Mouse (Mus musculus): ENCODE data around the gene Gstm2. TPM values are rescaled to one million over a fixed set of nuclear protein-coding genes. Genes with fewer than 3 reads are reported as not detected.

The Gstm2 gene
- polyA plus RNA-seq (2012; rRNA removed), result 44.0 and 51.0 TPM in 2 replicates
- polyA plus RNA-seq (2014; fragmentation: Nextera tagmentation; extraction: Ambion mirVana), result 56.7 and 61.0 TPM in 2 replicates

GRCm38 (mm10) chr3:107986041-107986562, at the start of gene Gstm2:
Gstm2 (minus strand) TSS chr3:107986453.
- no peak for TF ChIP-seq POLR2A (IDR thresholded peaks at IDR 0.05; ENCODE audit: borderline replicate concordance, extremely low read depth, insufficient read depth, insufficient read length)
- H3K27ac ChIP-seq (replicated peaks; ENCODE audit: low read depth, low read length), result no peak within 1 kb of the TSS
- peak; percentile 73 for ATAC-seq (ENCODE audit: low FRiP score, low read depth)
- H3K4me3 ChIP-seq (replicated peaks; ENCODE audit: low read length), result peak within 1 kb of the TSS; percentile 20
- H3K4me2 ChIP-seq (replicated peaks; ENCODE audit: low read depth, low read length, severe bottlenecking), result peak within 1 kb of the TSS; percentile 32
- DNase-seq (ENCODE audit: low spot score), result peak; percentile 62
- no peaks in the 10 kb centered on the region for H3K9me3 ChIP-seq (ENCODE audit: control insufficient read depth, low read length)
- H3K36me3 ChIP-seq (ENCODE audit: control insufficient read depth, insufficient read depth, low read length), result no peaks in the 10 kb centered on the region
- H3K27me3 ChIP-seq (ENCODE audit: control insufficient read depth, insufficient read depth, low read length), result no peaks in the 10 kb centered on the region
- no peak within 1 kb of the TSS for H3K9ac ChIP-seq (ENCODE audit: low read depth, low read length, severe bottlenecking)
- 42% methylated on average over 8 of the region's 8 CpGs for WGBS
- H3K4me1 ChIP-seq (ENCODE audit: control insufficient read depth, insufficient read depth, low read length), result no peaks in the 10 kb centered on the region

- DNase-seq (ENCODE audit: low spot score) (no peak), ATAC-seq (ENCODE audit: low FRiP score, low read depth) (no peak)
- Histone ChIP-seq H3K4me3 (replicated peaks; ENCODE audit: low read length) (no peak overlapping the region), H3K4me2 (replicated peaks; ENCODE audit: low read depth, low read length, severe bottlenecking) (no peak overlapping the region), H3K36me3 (ENCODE audit: control insufficient read depth, insufficient read depth, low read length) (no peaks in the 10 kb centered on the region), H3K9me3 (ENCODE audit: control insufficient read depth, low read length) (no peaks in the 10 kb centered on the region), H3K27me3 (ENCODE audit: control insufficient read depth, insufficient read depth, low read length) (no peaks in the 10 kb centered on the region), H3K4me1 (ENCODE audit: control insufficient read depth, insufficient read depth, low read length) (no peaks in the 10 kb centered on the region), H3K9ac (ENCODE audit: low read depth, low read length, severe bottlenecking) (no peak overlapping the region), H3K27ac (replicated peaks; ENCODE audit: low read depth, low read length) (no peak overlapping the region)
- no peak for TF ChIP-seq POLR2A (IDR thresholded peaks at IDR 0.05; ENCODE audit: borderline replicate concordance, extremely low read depth, insufficient read depth, insufficient read length)
- WGBS, result 81% methylated on average over 5 of the region's 5 CpGs
These were observed 46.9 kb upstream of the Gstm2 start for GRCm38 (mm10) chr3:108033156-108033555.

DNA sequence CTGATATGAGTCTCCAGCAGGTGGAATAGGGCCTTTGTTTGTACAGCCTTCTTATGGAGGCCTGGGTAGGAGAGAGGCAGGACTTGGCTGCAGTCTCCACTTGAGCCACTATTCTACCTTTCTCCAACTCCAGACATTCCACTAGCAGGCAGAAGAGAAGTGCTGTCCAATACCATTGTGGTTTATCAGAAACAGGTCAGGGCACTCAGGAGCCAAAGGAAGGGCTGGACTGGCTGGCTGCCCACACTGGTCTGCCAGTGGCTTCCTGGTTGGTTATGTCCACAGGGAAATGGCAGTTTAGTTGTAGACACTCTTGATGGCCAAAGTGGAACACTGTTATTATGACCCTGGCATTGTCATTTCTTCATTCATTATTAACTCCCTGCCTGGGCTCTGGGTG, 45.9 kb upstream of the Gstm2 start:
- ATAC-seq (ENCODE audit: low FRiP score, low read depth) (no peak), DNase-seq (ENCODE audit: low spot score) (no peak)
- H3K4me3 ChIP-seq (replicated peaks; ENCODE audit: low read length), result no peak overlapping the region
- no peak overlapping the region for H3K27ac ChIP-seq (replicated peaks; ENCODE audit: low read depth, low read length)
- H3K4me2 ChIP-seq (replicated peaks; ENCODE audit: low read depth, low read length, severe bottlenecking), result no peak overlapping the region
- H3K4me1 ChIP-seq (ENCODE audit: control insufficient read depth, insufficient read depth, low read length), result no peaks in the 10 kb centered on the region
- H3K27me3 ChIP-seq (ENCODE audit: control insufficient read depth, insufficient read depth, low read length), result no peaks in the 10 kb centered on the region
- H3K9me3 ChIP-seq (ENCODE audit: control insufficient read depth, low read length), result no peaks in the 10 kb centered on the region
- no peaks in the 10 kb centered on the region for H3K36me3 ChIP-seq (ENCODE audit: control insufficient read depth, insufficient read depth, low read length)
- H3K9ac ChIP-seq (ENCODE audit: low read depth, low read length, severe bottlenecking), result no peak overlapping the region
- no peak for TF ChIP-seq POLR2A (IDR thresholded peaks at IDR 0.05; ENCODE audit: borderline replicate concordance, extremely low read depth, insufficient read depth, insufficient read length)

DNA sequence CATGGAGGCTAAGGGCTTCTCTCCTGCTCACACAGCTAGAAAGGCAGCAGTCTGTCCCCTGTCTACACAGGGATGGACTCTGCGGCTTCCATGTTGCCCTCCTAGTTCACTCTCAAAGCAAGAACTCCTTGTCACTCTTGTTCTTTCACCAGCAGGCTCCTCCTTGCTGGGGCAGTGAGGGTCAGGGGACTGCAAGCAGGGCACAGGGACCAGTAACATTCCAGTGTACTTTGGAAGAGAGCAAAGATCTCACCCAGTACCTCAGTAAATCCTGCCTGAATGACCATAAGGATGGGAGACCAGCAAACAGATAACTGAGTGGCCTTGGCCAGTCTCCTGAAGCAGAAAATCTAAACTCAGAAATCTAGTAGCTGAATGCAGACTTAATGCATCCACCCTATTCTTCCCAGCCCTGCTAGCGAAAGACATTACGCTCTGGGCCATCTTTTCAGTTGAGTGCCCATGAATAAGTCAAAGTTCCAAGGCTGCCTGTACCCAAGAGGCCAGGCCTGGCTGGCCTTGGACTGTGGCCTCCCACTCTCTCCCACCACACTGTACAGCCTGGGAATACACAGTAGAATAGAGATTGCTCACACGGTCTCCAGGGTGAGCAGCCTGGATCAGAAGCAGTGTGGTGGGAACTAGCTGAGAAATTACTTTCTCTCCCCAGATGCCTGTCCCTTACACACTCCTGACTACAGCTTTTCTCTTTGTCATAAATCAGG, 42.5 kb upstream of the Gstm2 start:
- Histone ChIP-seq H3K4me3 (replicated peaks; ENCODE audit: low read length) (no peak overlapping the region), H3K9me3 (ENCODE audit: control insufficient read depth, low read length) (no peaks in the 10 kb centered on the region), H3K4me2 (replicated peaks; ENCODE audit: low read depth, low read length, severe bottlenecking) (no peak overlapping the region), H3K9ac (ENCODE audit: low read depth, low read length, severe bottlenecking) (no peak overlapping the region), H3K27me3 (ENCODE audit: control insufficient read depth, insufficient read depth, low read length) (no peaks in the 10 kb centered on the region), H3K36me3 (ENCODE audit: control insufficient read depth, insufficient read depth, low read length) (no peaks in the 10 kb centered on the region), H3K4me1 (ENCODE audit: control insufficient read depth, insufficient read depth, low read length) (no peaks in the 10 kb centered on the region), H3K27ac (replicated peaks; ENCODE audit: low read depth, low read length) (no peak overlapping the region)
- no peak for TF ChIP-seq POLR2A (IDR thresholded peaks at IDR 0.05; ENCODE audit: borderline replicate concordance, extremely low read depth, insufficient read depth, insufficient read length)
- ATAC-seq (ENCODE audit: low FRiP score, low read depth) (no peak), DNase-seq (ENCODE audit: low spot score) (no peak)
- WGBS, result 86% methylated on average over 4 of the region's 4 CpGs

- ATAC-seq (ENCODE audit: low FRiP score, low read depth), result no peak
- Histone ChIP-seq H3K27ac (replicated peaks; ENCODE audit: low read depth, low read length) (no peak overlapping the region), H3K4me3 (replicated peaks; ENCODE audit: low read length) (no peak overlapping the region), H3K27me3 (ENCODE audit: control insufficient read depth, insufficient read depth, low read length) (no peaks in the 10 kb centered on the region), H3K36me3 (ENCODE audit: control insufficient read depth, insufficient read depth, low read length) (no peaks in the 10 kb centered on the region), H3K4me2 (replicated peaks; ENCODE audit: low read depth, low read length, severe bottlenecking) (no peak overlapping the region), H3K9ac (ENCODE audit: low read depth, low read length, severe bottlenecking) (no peak overlapping the region), H3K9me3 (ENCODE audit: control insufficient read depth, low read length) (no peaks in the 10 kb centered on the region), H3K4me1 (ENCODE audit: control insufficient read depth, insufficient read depth, low read length) (no peaks in the 10 kb centered on the region)
- 88% methylated on average over 1 of the region's 1 CpGs for WGBS
- TF ChIP-seq POLR2A (IDR thresholded peaks at IDR 0.05; ENCODE audit: borderline replicate concordance, extremely low read depth, insufficient read depth, insufficient read length), result no peak
- no peak for DNase-seq (ENCODE audit: low spot score)
These were observed 40.3 kb upstream of the Gstm2 start for GRCm38 (mm10) chr3:108026597-108026996.

All from limb, embryonic 14.5 days (tissue).